Mouse (Mus musculus) erythroblast, embryonic 14.5 days (primary cell): Measurements from ENCODE around the gene Nol7. TPM values are rescaled to one million over a fixed set of nuclear protein-coding genes. Genes with fewer than 3 reads are reported as not detected.

Experiments used
- H3K27me3 ChIP-seq: 2 replicates; pipeline ENCODE4 v1.6.1; 2012; ENCODE audit warnings: inconsistent platforms; ENCODE audit not compliant: control insufficient read depth
- H3K36me3 ChIP-seq: 2 replicates; pipeline ENCODE4 v1.6.1; 2012; ENCODE audit warnings: mild to moderate bottlenecking, inconsistent platforms; ENCODE audit not compliant: control insufficient read depth
- H3K4me1 ChIP-seq: 2 replicates; pipeline ENCODE4 v1.6.1; 2012; ENCODE audit warnings: inconsistent platforms; ENCODE audit not compliant: control insufficient read depth
- H3K4me3 ChIP-seq: replicated peaks from 2 replicates; pipeline ENCODE3; 2012; ENCODE audit warnings: moderate library complexity, mild to moderate bottlenecking, inconsistent platforms
- H3K9me3 ChIP-seq: 2 replicates; pipeline ENCODE4 v1.6.1; 2012; ENCODE audit warnings: low read length, inconsistent platforms, mixed read lengths; ENCODE audit not compliant: control insufficient read depth
- GATA1 ChIP-seq: IDR thresholded peaks from 2 replicates; pipeline ENCODE4 v1.6.1; 2012; ENCODE audit warnings: low read length, inconsistent platforms, mixed read lengths
- TAL1 ChIP-seq: IDR thresholded peaks from 3 replicates; pipeline ENCODE4 v1.6.1; 2012; ENCODE audit warnings: low read length, inconsistent platforms, mixed read lengths
- polyA plus RNA-seq: library from polyadenylated mRNA; stranded (reverse); fragments of >175 nt; gene quantifications from 2 replicates; pipeline ENCODE4 v1.2.3, GENCODE M21; 2012

Gene Nol7
- polyA plus RNA-seq, 1 experiment: 27.4 TPM

GRCm38 (mm10) chr13:43399576-43399975, 1.4 kb downstream of the Nol7 start:
- Histone ChIP-seq H3K4me3 (peak overlapping the region; percentile 96), H3K9me3 (peaks cover 4% of the 10 kb centered on the region), H3K27me3 (no peaks in the 10 kb centered on the region), H3K4me1 (peaks cover 15% of the 10 kb centered on the region), H3K36me3 (peaks cover 54% of the 10 kb centered on the region)
- no peak for TF ChIP-seq TAL1
- no peak for TF ChIP-seq GATA1

GRCm38 (mm10) chr13:43412311-43412710, 14.1 kb downstream of the Nol7 start:
- Histone ChIP-seq H3K4me1 (no peaks in the 10 kb centered on the region), H3K36me3 (peaks cover 85% of the 10 kb centered on the region), H3K27me3 (no peaks in the 10 kb centered on the region), H3K9me3 (no peaks in the 10 kb centered on the region), H3K4me3 (no peak overlapping the region)
- no peak for TF ChIP-seq TAL1
- no peak for TF ChIP-seq GATA1

GRCm38 (mm10) chr13:43413611-43414010, 15.4 kb downstream of the Nol7 start:
- Histone ChIP-seq H3K36me3 (peaks cover 81% of the 10 kb centered on the region), H3K4me3 (no peak overlapping the region), H3K9me3 (no peaks in the 10 kb centered on the region), H3K27me3 (no peaks in the 10 kb centered on the region), H3K4me1 (no peaks in the 10 kb centered on the region)
- TF ChIP-seq TAL1: no peak
- TF ChIP-seq GATA1: no peak

GRCm38 (mm10) chr13:43415249-43415648, 17.1 kb downstream of the Nol7 start:
- no peaks in the 10 kb centered on the region for H3K27me3 ChIP-seq
- H3K36me3 ChIP-seq: peaks cover 87% of the 10 kb centered on the region
- H3K4me1 ChIP-seq: no peaks in the 10 kb centered on the region
- no peak for TF ChIP-seq TAL1
- no peak for TF ChIP-seq GATA1
- H3K4me3 ChIP-seq: no peak overlapping the region
- H3K9me3 ChIP-seq: no peaks in the 10 kb centered on the region

- Histone ChIP-seq H3K27me3 (no peaks in the 10 kb centered on the region), H3K36me3 (peaks cover 36% of the 10 kb centered on the region), H3K4me1 (no peaks in the 10 kb centered on the region; the same call in 1 of the 2 replicates), H3K9me3 (no peaks in the 10 kb centered on the region), H3K4me3 (no peak overlapping the region)
- TF ChIP-seq GATA1 (no peak), TAL1 (no peak)
These were observed 30.2 kb downstream of the Nol7 start for GRCm38 (mm10) chr13:43428436-43428835.

GRCm38 (mm10) chr13:43433395-43433794, 35.2 kb downstream of the Nol7 start:
- TF ChIP-seq GATA1: no peak
- no peak for TF ChIP-seq TAL1
- Histone ChIP-seq H3K4me3 (no peak overlapping the region), H3K27me3 (no peaks in the 10 kb centered on the region), H3K36me3 (peaks cover 18% of the 10 kb centered on the region), H3K4me1 (no peaks in the 10 kb centered on the region; the same call in 1 of the 2 replicates), H3K9me3 (no peaks in the 10 kb centered on the region)

GRCm38 (mm10) chr13:43440376-43440775, 42.2 kb downstream of the Nol7 start:
- H3K4me3 ChIP-seq: no peak overlapping the region
- peaks cover 1% of the 10 kb centered on the region; the same call in 1 of the 2 replicates for H3K4me1 ChIP-seq
- H3K9me3 ChIP-seq: no peaks in the 10 kb centered on the region
- TF ChIP-seq TAL1: no peak
- no peak for TF ChIP-seq GATA1
- H3K27me3 ChIP-seq: no peaks in the 10 kb centered on the region
- no peaks in the 10 kb centered on the region for H3K36me3 ChIP-seq

- TF ChIP-seq GATA1 (no peak), TAL1 (no peak)
- H3K27me3 ChIP-seq: no peaks in the 10 kb centered on the region
- peaks cover 1% of the 10 kb centered on the region; the same call in 1 of the 2 replicates for H3K4me1 ChIP-seq
- no peak overlapping the region for H3K4me3 ChIP-seq
- no peaks in the 10 kb centered on the region for H3K36me3 ChIP-seq
- no peaks in the 10 kb centered on the region for H3K9me3 ChIP-seq
These were observed 44.4 kb downstream of the Nol7 start for GRCm38 (mm10) chr13:43442551-43442950.

- Histone ChIP-seq H3K9me3 (no peaks in the 10 kb centered on the region), H3K4me1 (peaks cover 1% of the 10 kb centered on the region; the same call in 1 of the 2 replicates), H3K27me3 (no peaks in the 10 kb centered on the region), H3K4me3 (no peak overlapping the region), H3K36me3 (no peaks in the 10 kb centered on the region)
- TF ChIP-seq GATA1: no peak
- no peak for TF ChIP-seq TAL1
These were observed 45.5 kb downstream of the Nol7 start for GRCm38 (mm10) chr13:43443706-43444105.

GRCm38 (mm10) chr13:43444717-43445116, 46.5 kb downstream of the Nol7 start:
- Histone ChIP-seq H3K4me1 (peaks cover 1% of the 10 kb centered on the region; the same call in 1 of the 2 replicates), H3K27me3 (no peaks in the 10 kb centered on the region), H3K9me3 (no peaks in the 10 kb centered on the region), H3K4me3 (no peak overlapping the region), H3K36me3 (no peaks in the 10 kb centered on the region)
- TF ChIP-seq GATA1: no peak
- no peak for TF ChIP-seq TAL1
